Mouse (Mus musculus) ES-E14 (cell line): ENCODE data around the gene Itih3.

Source experiments
- CHD2 ChIP-seq: IDR thresholded peaks from 2 replicates; pipeline ENCODE4 v1.6.1; 2014; ENCODE audit warnings: mild to moderate bottlenecking, low read depth, low read length, inconsistent platforms
- HCFC1 ChIP-seq: IDR thresholded peaks from 2 replicates; pipeline ENCODE4 v1.6.1; 2012; ENCODE audit warnings: low read length, inconsistent platforms, borderline replicate concordance; ENCODE audit not compliant: insufficient read depth
- ZC3H11A ChIP-seq: IDR thresholded peaks from 2 replicates; pipeline ENCODE4 v1.6.1; 2012; ENCODE audit warnings: low read depth, mild to moderate bottlenecking, inconsistent platforms, low read length, borderline replicate concordance
- ZNF384 ChIP-seq: IDR thresholded peaks from 2 replicates; pipeline ENCODE4 v1.6.1; 2012; ENCODE audit warnings: low read depth, low read length, inconsistent platforms

DNA sequence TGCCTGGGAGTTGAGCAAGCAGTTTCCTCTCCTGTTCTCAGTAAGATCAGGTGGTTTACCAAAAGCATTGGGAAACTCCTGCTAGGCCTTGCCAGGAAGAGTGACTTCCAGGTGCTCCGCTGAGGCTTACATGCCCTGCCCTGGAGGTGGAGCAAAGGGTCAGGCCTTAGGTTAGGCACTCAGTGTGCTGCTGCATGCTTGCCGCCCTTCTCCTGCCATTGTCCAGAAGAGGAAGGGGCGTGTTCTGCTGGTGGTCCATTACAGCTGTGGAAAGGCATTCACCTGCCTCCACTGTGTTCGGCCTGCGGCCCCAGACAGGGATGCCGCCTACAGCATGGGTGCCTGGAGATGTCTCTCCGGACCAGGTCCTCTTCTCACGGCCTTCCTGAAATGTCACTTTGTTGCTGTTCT, 54.2 kb downstream of the Itih3 start:
- TF ChIP-seq CHD2 (no peak), ZC3H11A (no peak), ZNF384 (no peak), HCFC1 (no peak)
